Mouse (Mus musculus) cerebellum, adult 2 months (tissue): Measurements from ENCODE around the gene Nudt9. TPM values are rescaled to one million over a fixed set of nuclear protein-coding genes. Genes with fewer than 3 reads are reported as not detected.
"Not testable (repeated sequence)": the region's sequence is repeated elsewhere in the genome, so short reads cannot be mapped to it uniquely, and the experiment has no call there.

ENCODE experiments used
- DNase-seq, 2 experiments: peaks; one replicate each; pipeline ENCODE4 v3.0.0; 2021
- H3K27ac ChIP-seq: fragments of 200-500 bp; 2 replicates; pipeline ENCODE4 v1.5.1; 2012; ENCODE audit warnings: low read length, control low read depth, inconsistent platforms; ENCODE audit not compliant: insufficient read depth
- H3K27me3 ChIP-seq: fragments of 200-500 bp; 2 replicates; pipeline ENCODE4 v1.6.1; 2012; ENCODE audit warnings: inconsistent platforms, mild to moderate bottlenecking, low read length, moderate library complexity; ENCODE audit not compliant: control insufficient read depth, insufficient read depth
- H3K4me1 ChIP-seq: fragments of 200-500 bp; 2 replicates; pipeline ENCODE4 v1.6.1; 2011; ENCODE audit warnings: low read length; ENCODE audit not compliant: control insufficient read depth, insufficient read depth
- H3K4me3 ChIP-seq: fragments of 200-500 bp; replicated peaks from 2 replicates; pipeline ENCODE3; 2011; ENCODE audit warnings: mild to moderate bottlenecking, low read depth, low read length, control low read depth; ENCODE audit not compliant: insufficient read depth
- CTCF ChIP-seq: fragments of 200-500 bp; IDR thresholded peaks from 2 replicates; pipeline ENCODE4 v1.5.1; 2011; ENCODE audit warnings: low read depth, mild to moderate bottlenecking, control low read depth, low read length, moderate library complexity, borderline replicate concordance; ENCODE audit not compliant: insufficient read depth
- POLR2A ChIP-seq: fragments of 200-500 bp; IDR thresholded peaks from 2 replicates; pipeline ENCODE4 v1.6.1; 2011; ENCODE audit warnings: low read length, control low read depth, borderline replicate concordance; ENCODE audit not compliant: insufficient read depth
- WGBS: fragments of 180-500 bp; shearing (Covaris S2); methylation state at CpG from one replicate; pipeline ENCODE4 v1.1.7; 2018; 5-methylcytosine and 5-hydroxymethylcytosine counted together
- polyA plus RNA-seq: library from polyadenylated mRNA; depleted of rRNA; stranded (reverse); fragments of >200 nt; gene quantifications from 2 replicates; pipeline ENCODE4 v1.2.3, GENCODE M21; 2012

The Nudt9 gene
- polyA plus RNA-seq, 1 experiment = 78.5 TPM

GRCm38 (mm10) chr5:104007801-104008200 lies 38.3 kb upstream of the Nudt9 start:
- H3K27ac ChIP-seq = no peak overlapping the region
- no peaks in the 10 kb centered on the region for H3K27me3 ChIP-seq
- no peaks in the 10 kb centered on the region for H3K4me1 ChIP-seq
- WGBS = 75% methylated on average over 5 of the region's 5 CpGs
- TF ChIP-seq POLR2A (no peak), CTCF (no peak)
- DNase-seq = no peak
- no peak overlapping the region for H3K4me3 ChIP-seq

- Histone ChIP-seq H3K27ac (no peak overlapping the region), H3K4me1 (no peaks in the 10 kb centered on the region), H3K4me3 (no peak overlapping the region), H3K27me3 (no peaks in the 10 kb centered on the region)
- WGBS = 91% methylated on average over 3 of the region's 3 CpGs
- no peak for DNase-seq
- TF ChIP-seq POLR2A = no peak
- no peak for TF ChIP-seq CTCF
These were observed 36.7 kb upstream of the Nudt9 start for GRCm38 (mm10) chr5:104009421-104009820.

GRCm38 (mm10) chr5:104010261-104010660 lies 35.8 kb upstream of the Nudt9 start:
- TF ChIP-seq POLR2A (no peak), CTCF (no peak)
- no peaks in the 10 kb centered on the region for H3K27me3 ChIP-seq
- no peak for DNase-seq
- no peaks in the 10 kb centered on the region for H3K4me1 ChIP-seq
- no peak overlapping the region for H3K27ac ChIP-seq
- H3K4me3 ChIP-seq = no peak overlapping the region
- 95% methylated on average over 7 of the region's 7 CpGs for WGBS

- TF ChIP-seq POLR2A (no peak), CTCF (no peak)
- no peak overlapping the region for H3K27ac ChIP-seq
- H3K4me1 ChIP-seq = no peaks in the 10 kb centered on the region
- no peak overlapping the region for H3K4me3 ChIP-seq
- DNase-seq = no peak
- no peaks in the 10 kb centered on the region for H3K27me3 ChIP-seq
These were observed 34.7 kb upstream of the Nudt9 start for GRCm38 (mm10) chr5:104011419-104011818.

- Histone ChIP-seq H3K4me3 (peak within 1 kb of the TSS; percentile 87), H3K27ac (peak within 1 kb of the TSS; percentile 32), H3K4me1 (no peaks in the 10 kb centered on the region; the same call in 1 of the 2 replicates), H3K27me3 (no peaks in the 10 kb centered on the region)
- TF ChIP-seq CTCF (no peak), POLR2A (peak; percentile 41; the same call in 1 of the 2 replicates)
- WGBS = 2% methylated on average over 31 of the region's 31 CpGs
- DNase-seq = peak; percentile 72
These were observed 24.3 kb upstream of the Nudt9 start, which contains the start of gene Hsd17b11 for GRCm38 (mm10) chr5:104021597-104022378. Gene Hsd17b11 (minus strand): TSS chr5:104021919.

DNA sequence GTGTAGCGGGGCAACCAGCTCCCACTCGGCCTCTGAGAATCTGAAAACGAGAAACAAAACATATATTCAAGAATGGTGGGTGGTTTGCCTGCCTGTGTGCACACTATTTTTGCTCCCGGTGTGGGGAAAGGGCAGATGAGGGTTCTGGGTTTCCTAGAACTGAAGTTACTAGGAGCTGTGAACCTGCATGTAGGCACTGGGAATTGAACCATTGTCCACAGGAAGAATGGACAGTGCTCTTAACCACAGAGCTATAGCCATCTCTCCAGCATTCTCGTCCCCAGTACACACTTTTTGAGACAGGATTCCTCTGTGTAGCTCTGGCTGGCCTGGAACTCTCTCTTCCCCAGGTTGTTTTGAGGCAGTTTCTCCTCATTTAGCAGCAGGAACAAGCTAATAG lies 23.5 kb upstream of the Nudt9 start:
- TF ChIP-seq POLR2A (no peak), CTCF (no peak)
- no peaks in the 10 kb centered on the region; the same call in 1 of the 2 replicates for H3K4me1 ChIP-seq
- no peak for DNase-seq
- no peak overlapping the region for H3K4me3 ChIP-seq
- no peaks in the 10 kb centered on the region; the same call in 1 of the 2 replicates for H3K27me3 ChIP-seq
- no peak overlapping the region for H3K27ac ChIP-seq
- 62% methylated on average over 5 of the region's 5 CpGs for WGBS

DNA sequence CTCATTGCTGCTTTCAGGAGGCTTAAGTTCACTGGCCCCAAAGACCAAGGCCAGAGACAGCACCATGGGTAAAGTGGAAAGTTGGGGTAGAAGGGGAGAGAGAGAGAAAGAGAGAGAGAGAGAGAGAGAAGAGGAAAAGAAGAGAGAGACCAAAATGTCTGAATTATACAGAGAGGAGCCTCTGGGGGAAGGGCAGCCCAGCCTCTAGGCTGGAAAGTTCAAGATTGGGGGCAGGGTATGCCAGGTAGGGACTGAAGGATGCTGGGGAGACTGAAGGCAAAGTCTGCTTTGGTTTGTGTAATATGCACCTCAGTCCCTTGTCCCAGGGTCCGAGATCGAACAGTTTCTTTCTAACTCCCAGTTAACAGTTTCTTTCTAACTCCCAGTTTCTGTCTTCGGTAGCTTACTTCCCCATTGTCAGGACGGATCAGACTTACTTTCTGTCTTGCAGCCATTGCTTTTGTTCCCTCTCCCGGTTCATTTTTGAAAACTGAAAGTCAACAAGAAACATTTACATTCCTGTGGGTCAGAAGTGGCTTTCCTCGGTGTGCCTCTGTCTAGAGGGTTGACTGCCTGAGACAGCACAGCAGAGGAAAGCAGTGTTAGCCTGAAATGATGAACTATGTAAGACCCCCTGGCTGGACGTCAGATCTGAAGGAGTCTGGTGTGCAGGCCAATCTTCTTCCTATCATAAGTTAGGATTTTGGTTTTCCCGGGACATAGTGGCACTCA lies 22.7 kb upstream of the Nudt9 start:
- no peaks in the 10 kb centered on the region; the same call in 1 of the 2 replicates for H3K4me1 ChIP-seq
- TF ChIP-seq POLR2A (no peak), CTCF (no peak)
- 87% methylated on average over 8 of the region's 8 CpGs for WGBS
- H3K27me3 ChIP-seq = no peaks in the 10 kb centered on the region; the same call in 1 of the 2 replicates
- no peak for DNase-seq
- H3K27ac ChIP-seq = no peak overlapping the region
- H3K4me3 ChIP-seq = no peak overlapping the region

- not testable (repeated sequence) for H3K4me3 ChIP-seq, DNase-seq, H3K27me3 ChIP-seq, H3K4me1 ChIP-seq, H3K27ac ChIP-seq
- WGBS = 74% methylated on average over 5 of the region's 5 CpGs
These were observed 21.9 kb upstream of the Nudt9 start for GRCm38 (mm10) chr5:104024193-104024592.
